Mouse (Mus musculus) urinary bladder, postnatal 36 days (tissue): ENCODE results near the gene Lmtk3.

Experiments
- DNase-seq, 2 experiments: peaks; one replicate each; pipeline ENCODE4 v3.0.0; 2022; ENCODE audit warnings: low spot score in 2 of 2, mixed read lengths in 1 of 2

Lmtk3 gene

DNA sequence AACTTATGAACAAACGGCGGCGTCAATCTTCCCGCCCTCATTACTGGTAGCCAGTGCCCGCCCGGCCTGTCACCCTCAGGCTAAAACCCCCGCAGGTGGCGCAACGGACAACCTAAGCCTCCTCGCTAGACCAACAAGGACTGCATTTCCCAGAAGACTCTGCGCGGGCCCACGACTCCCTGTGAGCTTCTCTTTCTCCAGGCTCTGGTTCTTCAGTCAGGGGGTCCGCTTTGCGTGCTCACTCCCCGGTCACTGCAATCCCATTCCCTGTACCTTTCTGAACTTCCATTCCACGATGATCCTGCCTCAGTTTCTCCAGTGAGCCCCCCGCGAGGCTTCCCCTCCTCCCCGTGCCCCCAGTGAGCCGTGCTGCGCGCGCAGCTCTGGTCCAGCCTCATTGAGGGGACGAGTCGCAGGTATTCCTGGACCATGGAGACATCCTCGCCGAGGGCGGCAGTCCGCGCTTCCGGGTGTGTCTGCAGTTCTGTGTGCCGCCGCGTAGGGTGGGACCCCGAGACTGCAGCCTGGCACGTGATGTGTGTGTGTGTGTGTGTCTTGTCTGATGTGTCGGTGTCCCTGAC is at the start of gene Lmtk3:
TSS of gene Lmtk3 (plus strand) at position 228 of the 581 bp plus-strand sequence.
- DNase-seq, result peak in 1 of 2 experiments; percentile 44

DNA sequence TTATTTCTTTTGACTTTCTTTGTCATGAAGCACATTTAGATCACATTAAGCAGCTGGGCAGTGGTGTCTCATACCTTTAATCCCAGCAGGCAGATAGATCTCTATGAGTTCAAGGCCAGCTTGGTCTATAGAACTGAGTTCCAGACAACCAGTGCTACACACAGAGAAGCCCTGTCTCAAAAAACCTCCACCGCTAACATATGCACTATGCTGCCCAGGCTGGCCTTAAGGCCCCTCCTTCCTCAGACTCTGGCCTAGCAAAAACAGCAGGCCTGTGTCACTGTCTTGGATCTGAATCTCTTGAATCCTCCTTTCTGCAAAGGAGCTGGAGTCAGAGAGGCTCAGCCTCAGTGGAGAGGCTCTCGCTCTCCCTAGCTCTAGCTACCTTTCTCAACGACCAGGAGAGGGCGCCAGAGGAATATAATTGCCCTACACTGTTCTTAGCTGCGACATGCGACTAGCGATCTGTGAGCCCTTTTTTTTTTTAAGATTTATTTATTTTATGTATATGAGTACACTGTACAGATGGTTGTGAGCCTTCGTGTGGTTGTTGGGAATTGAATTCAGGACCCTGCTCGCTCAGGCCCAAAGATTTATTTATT is 44.3 kb upstream of the Lmtk3 start:
- peak; percentile 77 to 82 for DNase-seq

DNA sequence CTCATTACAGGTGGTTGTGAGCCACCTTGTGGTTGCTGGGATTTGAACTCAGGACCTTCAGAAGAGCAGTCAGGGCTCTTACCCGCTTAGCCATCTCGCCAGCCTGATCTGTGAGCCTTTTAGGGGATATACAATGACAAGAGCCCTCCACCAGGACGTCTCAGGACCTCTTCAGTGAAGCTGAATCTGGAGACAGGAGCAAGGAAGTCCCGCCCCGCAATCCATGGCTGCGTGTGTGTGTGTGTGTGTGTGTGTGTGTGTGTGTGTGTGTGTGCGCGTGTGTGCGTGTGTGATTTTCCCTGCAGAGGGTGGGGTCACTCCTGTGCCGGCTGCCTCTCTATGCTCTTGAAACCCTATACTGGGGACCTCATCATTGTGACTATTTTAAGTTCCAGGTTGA is 43.7 kb upstream of the Lmtk3 start:
- DNase-seq, result no peak

GRCm38 (mm10) chr7:45741308-45741707 is 42.2 kb upstream of the Lmtk3 start:
- no peak for DNase-seq

DNA sequence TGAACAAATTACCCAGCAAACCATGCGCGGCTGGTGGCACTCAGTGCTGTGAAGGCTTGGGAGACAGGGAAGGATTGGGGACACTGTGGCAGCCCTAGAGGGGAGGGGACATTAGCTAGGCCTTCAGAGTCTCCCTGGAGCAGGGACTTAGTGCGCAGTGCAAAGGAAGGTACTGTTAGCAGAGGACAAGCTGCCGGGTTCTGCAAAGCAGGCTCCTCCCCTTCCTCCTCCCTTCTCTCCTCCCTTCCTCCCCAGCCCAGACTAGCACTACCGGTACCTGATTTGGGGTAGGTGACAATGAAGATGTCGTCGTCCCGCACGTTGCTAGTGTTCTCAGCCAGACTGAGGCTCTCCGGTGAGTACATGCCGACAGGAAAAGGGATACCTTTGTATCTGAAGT is 41.8 kb upstream of the Lmtk3 start:
- DNase-seq, result no peak

DNA sequence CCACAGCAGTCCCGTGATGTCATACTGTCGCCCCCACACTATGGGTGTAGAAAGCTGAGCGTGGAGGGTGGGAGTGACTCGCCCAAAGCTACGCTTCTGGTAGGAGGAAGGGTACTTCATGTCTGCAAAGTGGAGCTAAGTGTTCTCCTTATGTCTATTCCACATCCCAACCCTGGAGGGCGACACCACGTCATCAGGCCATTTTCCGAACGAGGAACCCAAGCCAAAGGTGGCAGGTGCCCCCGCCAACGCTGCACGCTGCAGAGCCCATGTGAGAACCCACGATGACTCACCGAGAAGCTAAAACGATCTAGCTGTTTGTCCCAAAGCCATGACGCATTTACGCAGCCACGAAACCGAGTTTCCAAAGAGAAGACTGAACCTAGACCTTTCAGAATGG is 41.2 kb upstream of the Lmtk3 start:
- DNase-seq, result no peak

GRCm38 (mm10) chr7:45744387-45744786 is 39.2 kb upstream of the Lmtk3 start:
- peak; percentile 70 to 71 for DNase-seq

DNA sequence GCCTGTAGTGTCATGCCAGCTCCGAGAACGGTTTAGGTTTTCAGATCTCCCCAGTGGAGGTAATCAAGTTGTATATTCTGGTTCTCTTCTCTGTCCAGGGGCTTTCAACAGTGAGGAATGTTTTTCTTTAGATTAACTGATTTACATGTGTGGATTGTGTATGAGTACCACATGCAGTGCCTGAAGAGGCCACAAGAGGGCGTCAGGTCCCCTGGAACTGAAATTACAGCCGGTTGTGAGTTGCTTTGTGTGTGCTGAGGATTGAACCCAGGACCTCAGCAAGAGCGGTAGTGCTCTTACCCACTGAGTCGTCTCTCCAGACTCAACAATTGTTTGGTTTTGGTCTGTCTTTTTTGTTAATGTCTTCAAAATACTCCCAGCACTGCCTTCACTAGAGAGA is 37.0 kb upstream of the Lmtk3 start:
- DNase-seq, result no peak

DNA sequence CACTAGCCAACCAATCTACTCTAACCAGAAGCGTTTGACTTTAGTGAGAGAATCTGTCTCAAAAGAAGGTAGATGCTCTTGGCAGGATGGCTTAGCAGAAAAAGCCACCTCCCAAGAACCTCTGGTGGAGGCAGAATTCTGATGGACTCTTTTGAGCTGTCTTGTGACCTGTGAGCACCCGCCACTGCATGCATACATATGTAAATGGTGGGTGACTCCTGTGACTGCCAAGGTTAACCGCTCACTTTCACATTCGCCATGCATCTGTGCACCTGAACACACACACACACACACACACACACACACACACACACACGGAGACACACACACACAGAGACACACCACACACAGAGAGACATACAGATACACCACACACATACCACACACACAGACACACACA is 36.1 kb upstream of the Lmtk3 start:
- no peak for DNase-seq

DNA sequence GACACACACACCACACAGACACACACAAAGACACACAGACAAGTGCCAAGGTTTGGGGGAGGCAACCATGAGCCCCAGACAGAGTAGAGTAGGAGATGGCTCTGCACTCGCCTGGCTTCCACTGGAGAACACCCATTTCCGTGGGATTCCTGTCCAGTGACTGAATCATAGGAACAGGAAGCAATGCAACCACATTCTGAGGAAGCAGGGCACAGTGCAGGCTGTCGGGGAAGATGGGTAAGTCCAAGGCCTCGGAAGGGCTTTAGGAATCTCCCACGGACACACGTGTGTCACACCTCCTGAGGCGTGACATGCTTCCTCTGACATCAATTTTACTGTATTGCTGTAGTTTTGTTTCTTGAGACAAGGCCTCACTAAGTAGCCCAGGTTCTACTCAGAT is 35.4 kb upstream of the Lmtk3 start:
- no peak for DNase-seq

DNA sequence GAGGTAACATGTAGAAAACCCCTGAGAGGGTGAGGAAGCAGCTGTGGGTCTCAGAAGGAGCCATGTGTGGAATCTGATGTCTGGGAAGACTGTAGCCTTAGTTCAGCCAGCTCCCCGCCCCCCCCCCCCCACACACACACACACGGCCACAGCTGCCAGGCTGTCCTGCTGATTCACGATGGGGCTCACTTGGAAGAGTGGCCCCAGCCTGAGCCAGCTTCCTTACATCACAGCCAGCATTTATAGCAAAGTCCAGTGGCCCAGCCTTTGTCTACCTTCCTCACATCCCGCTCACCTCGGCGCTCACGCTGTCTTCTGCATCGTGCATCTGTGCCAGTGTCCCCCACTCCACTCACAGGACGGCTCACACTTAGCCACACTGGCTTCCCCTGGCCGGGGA is 34.1 kb upstream of the Lmtk3 start:
- DNase-seq, result no peak

GRCm38 (mm10) chr7:45750162-45750561 is 33.4 kb upstream of the Lmtk3 start:
- DNase-seq, result no peak

DNA sequence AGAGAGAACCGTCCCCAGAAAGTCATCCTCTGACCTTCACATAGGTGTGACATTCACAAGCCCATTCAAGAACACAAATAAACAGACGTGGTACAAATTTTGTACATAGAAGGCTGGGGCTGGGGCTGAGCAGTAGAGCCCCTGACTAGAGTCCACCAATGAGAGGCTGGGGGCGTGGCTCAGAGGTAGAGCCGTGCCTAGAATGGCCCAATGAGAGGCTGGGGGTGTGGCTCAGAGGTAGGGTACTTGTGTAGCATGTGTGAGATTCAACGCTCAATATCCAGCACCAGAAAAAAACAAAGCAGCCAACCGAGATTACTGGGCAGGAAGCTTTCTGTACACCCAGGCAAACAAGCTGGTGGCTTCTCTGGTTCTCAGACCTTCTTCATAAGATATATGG is 27.8 kb upstream of the Lmtk3 start:
- no peak for DNase-seq

DNA sequence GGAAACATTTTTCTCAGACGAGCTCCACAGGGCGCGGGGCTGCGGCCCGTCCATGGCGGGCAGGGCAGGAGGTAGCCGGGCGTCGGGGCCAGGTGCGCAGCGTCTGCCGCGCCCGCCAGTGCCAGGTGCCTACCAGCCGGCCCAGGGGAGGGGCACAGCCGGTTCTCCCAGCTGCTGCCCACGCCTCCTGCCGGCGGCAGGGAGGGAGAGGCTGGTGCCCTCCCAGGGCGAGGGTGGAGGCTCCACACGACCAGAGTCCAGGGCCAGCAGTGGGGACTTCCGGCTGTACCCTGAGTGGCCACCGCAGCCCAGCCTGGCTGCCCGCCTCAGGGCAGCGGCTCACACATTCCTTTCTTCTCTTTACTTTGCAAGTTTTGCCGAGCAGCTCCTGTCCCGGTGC is 24.1 kb upstream of the Lmtk3 start:
- DNase-seq, result peak; percentile 40 to 50

DNA sequence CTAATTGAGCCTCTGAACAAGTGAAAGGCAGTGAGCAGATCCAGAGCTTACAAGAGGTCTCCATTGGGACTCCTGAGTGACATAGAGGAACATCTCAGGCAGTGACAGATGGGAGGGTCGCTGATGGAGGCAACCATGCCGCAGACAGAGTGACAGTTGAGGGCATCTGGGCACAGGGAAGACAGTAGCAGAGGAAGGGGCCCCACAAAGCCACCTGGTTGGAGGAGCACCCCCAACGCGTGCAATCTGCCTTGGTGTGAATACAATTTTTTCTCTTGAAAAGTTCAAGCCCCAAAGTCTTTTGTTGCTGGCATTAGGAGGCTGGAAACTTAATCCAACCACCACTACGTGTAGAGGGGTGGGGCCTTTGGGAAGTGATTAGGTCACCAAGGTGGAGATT is 23.4 kb upstream of the Lmtk3 start:
- DNase-seq, result no peak

GRCm38 (mm10) chr7:45765995-45766394 is 17.5 kb upstream of the Lmtk3 start:
- DNase-seq, result no peak

DNA sequence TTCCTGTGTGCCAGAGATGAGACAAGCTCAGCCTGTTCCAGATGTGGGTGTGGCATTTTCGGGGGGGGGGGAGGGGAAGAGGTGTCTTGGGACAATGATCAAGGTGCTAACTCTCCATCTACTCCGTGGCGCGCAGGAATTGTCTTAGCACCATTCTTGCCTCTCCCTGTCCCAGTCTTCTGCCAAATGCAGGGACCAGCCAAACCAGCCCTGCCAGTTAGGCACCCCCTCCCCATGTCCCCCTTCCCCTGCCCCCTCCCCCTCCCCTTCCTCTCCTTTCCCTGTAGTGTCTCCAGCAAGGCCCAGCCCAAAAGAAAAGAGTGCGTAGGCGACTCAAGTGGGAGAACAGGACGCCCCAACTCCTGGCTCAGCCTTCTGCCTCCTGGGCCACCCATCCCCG is 16.8 kb upstream of the Lmtk3 start:
- no peak for DNase-seq

DNA sequence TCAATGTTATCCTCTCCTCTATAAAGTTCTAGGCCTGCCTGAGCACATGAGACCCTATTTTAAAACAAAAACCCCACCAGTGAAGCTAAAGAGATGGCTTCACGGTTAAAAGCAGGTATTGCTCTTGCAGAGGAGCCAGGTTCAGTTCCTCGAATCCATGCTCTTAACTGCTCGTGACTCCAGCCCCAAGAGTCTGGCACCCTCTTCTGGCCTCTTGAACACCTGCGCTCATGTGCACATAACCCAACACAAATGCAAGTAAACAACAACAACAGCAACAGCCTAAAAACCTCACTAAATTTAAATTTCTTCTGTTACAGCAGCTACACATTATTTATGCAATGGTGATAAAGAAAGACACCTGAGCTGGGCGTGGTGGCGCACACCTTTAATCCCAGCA is 16.0 kb upstream of the Lmtk3 start:
- no peak for DNase-seq

GRCm38 (mm10) chr7:45770427-45771082 is 13.0 kb upstream of the Lmtk3 start:
- no peak for DNase-seq

DNA sequence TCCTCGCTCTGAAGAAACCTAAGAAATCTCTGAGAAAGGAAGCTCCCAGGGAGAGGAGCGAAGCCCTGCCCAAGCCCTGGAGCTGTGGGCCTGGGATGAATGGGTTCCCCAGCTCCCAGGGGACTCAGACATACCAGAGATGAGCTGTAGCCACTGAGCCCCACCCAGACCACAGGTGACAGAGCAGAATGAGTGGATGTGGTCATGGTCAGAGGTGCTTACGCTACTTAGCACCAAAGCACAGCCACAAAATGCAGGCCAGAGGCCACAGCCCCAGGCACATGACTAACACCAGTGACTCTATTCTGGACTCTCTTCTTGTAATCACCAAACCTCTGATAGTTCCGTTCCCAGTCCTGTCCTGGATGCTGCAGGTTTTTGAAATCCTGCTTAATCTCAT is 12.4 kb upstream of the Lmtk3 start:
- DNase-seq, result no peak

- DNase-seq, result no peak
Measured at GRCm38 (mm10) chr7:45775237-45775636, 8.3 kb upstream of the Lmtk3 start.

DNA sequence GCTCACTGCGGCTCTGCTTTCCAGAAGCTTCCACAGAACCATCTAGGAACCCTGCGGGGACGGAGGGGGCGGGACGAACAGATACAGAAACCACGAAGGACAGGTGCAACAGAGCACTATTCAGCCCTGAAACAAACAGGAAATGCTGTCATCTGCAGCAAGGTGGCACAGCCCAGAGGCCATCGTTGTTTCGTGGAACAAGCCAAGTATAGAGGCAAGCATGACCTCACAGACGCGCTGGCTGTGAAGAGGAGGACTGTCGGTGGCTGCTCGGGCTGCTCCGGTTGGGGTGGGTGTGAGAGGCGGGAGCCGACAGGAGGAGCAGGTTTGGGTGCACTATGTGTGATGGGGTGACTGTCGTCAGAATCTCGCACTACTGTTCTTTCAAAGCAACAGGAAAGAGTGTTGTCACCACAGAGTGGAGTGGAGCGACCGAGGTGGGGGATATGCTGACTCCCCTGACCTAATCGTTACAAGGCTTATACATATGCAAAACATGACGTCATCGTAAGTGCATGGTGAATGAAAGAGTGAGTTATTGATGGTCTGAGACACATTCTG is 4.4 kb upstream of the Lmtk3 start:
- DNase-seq, result no peak

DNA sequence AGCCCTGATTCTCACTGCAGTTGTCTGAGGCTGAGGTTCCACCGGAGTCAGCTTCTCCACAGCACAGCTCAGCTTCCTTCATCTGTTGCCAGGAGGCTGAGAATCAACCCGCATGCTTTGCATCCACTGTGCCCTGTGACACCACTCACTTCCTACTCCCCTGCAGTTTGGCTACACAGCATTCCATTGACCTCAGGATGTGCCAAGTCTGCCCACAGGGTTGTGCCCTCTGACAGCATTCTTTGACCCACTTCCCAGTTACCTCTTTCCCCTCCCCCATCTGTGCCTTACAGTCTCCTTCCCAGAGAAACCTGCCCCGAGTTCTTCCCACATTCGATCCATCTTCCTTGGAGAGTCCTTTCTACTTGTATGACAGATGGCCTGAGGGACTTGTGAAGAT is 1.3 kb upstream of the Lmtk3 start:
- DNase-seq, result no peak
